Mouse (Mus musculus) hindbrain, embryonic 13.5 days (tissue): ENCODE measurements at regions not wholly inside any gene's neighbourhood (a gene's known extent, or its start where the extent isn't known, plus 50 kb on each side); places are given as distances from the start of the nearest gene placed in this dataset.

Source experiments
- ATAC-seq: fragments of 200-750 bp; cut with Nextera tagmentation; 2 replicates; pipeline ENCODE4 v1.8.0; 2017; ENCODE audit warnings: moderate TSS enrichment; ENCODE audit not compliant: low FRiP score
- H3K27ac ChIP-seq: fragments of 300-500 bp; sonication (generic); 2 replicates; pipeline ENCODE4 v1.5.1; 2015; ENCODE audit warnings: inconsistent platforms, mild to moderate bottlenecking, moderate library complexity
- H3K27me3 ChIP-seq: fragments of 300-500 bp; sonication (generic); 2 replicates; pipeline ENCODE4 v1.6.1; 2015; ENCODE audit warnings: mild to moderate bottlenecking, inconsistent platforms
- H3K36me3 ChIP-seq: fragments of 300-500 bp; sonication (generic); 2 replicates; pipeline ENCODE4 v1.6.1; 2015; ENCODE audit warnings: mild to moderate bottlenecking, inconsistent platforms
- H3K4me1 ChIP-seq: fragments of 300-500 bp; sonication (generic); replicated peaks from 2 replicates; pipeline ENCODE4 v1.6.1; 2015; ENCODE audit warnings: inconsistent platforms
- H3K4me2 ChIP-seq: fragments of 300-500 bp; sonication (generic); 2 replicates; pipeline ENCODE4 v1.6.1; 2015; ENCODE audit warnings: inconsistent platforms, mild to moderate bottlenecking, moderate library complexity
- H3K4me3 ChIP-seq: fragments of 300-500 bp; sonication (generic); 2 replicates; pipeline ENCODE4 v1.5.1; 2015; ENCODE audit warnings: mild to moderate bottlenecking, inconsistent platforms
- H3K9ac ChIP-seq: fragments of 300-500 bp; sonication (generic); 2 replicates; pipeline ENCODE4 v1.6.1; 2015; ENCODE audit warnings: mild to moderate bottlenecking, inconsistent platforms
- H3K9me3 ChIP-seq: fragments of 300-500 bp; sonication (generic); 2 replicates; pipeline ENCODE4 v1.6.1; 2016; ENCODE audit warnings: inconsistent platforms
- WGBS: fragments of 180-500 bp; shearing (Covaris S2); methylation state at CpG from one replicate; pipeline ENCODE4 v1.1.7; 2015; 5-methylcytosine and 5-hydroxymethylcytosine counted together

DNA sequence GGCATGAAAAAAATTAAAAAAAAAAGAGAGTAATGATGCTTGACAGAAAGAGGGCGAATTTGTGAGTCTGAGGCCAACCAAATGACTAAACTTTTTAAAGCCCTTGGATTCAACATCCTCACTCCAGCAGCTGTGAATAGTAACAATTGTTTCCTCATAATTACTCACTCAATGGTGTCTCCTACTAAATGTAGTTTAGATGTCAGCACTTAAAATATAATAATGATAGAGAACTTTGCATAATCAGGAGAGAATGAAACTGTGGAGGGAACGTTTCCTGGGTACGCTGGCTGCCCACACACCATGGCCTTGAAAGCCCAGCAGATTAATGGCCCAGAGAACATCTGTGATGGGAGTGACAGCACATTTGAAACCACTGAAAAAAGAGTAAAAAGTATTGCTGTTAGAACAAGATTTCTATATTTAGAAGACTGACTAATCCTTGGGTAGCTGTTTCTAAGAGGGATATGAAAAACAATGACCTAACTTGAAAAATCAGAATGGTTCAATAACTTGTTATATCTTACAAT, 544.0 kb downstream of the Flrt2 start:
- Histone ChIP-seq H3K9ac (no peak overlapping the region), H3K9me3 (no peaks in the 10 kb centered on the region), H3K36me3 (no peaks in the 10 kb centered on the region), H3K27me3 (no peaks in the 10 kb centered on the region), H3K4me2 (no peak overlapping the region), H3K27ac (no peak overlapping the region), H3K4me3 (no peak overlapping the region), H3K4me1 (no peaks in the 10 kb centered on the region)
- no peak for ATAC-seq
- WGBS, result 78% methylated on average over 3 of the region's 3 CpGs

DNA sequence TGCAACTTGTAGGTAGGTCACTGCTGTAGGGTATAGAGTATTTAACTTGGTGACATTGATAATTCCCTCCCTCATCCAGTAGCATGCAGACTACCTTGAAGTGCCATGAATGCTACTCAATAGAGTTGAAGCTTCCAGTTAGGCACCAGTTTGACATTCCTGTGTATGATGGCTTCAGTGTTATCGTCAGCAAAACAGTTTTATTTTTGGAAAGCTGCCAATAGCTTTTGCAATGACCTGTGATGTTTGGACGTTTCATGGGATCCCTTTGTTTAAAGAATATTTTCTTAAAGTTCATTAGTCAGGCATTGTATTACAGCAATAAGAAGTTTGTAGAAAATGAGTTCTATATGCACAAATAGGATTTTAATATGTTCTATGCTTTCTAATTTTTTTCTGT, 547.6 kb downstream of the Flrt2 start:
- Histone ChIP-seq H3K4me2 (no peak overlapping the region), H3K27ac (no peak overlapping the region), H3K36me3 (no peaks in the 10 kb centered on the region), H3K9me3 (no peaks in the 10 kb centered on the region), H3K9ac (no peak overlapping the region), H3K4me3 (no peak overlapping the region), H3K4me1 (no peaks in the 10 kb centered on the region), H3K27me3 (no peaks in the 10 kb centered on the region)
- ATAC-seq, result no peak
- 73% methylated on average over 2 of the region's 2 CpGs for WGBS

DNA sequence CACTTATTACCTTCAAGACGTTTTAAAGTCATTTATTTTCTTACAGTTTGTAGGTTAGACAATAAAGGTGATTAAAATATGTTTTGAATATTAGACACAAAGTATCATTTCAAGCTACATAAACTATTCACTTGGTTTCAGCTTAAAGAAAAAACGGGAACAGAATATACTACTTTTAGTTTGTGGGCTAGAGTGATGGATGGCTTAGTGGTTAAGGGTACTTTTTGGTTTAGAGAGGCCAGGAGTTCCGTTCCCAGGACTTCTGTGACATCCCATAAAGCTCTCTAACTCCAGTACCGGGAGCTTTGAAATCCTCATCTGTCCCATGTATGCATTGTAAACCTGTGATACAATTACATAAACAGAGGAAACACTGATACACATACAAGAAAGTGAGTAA, 570.0 kb downstream of the Flrt2 start:
- no peak for ATAC-seq

DNA sequence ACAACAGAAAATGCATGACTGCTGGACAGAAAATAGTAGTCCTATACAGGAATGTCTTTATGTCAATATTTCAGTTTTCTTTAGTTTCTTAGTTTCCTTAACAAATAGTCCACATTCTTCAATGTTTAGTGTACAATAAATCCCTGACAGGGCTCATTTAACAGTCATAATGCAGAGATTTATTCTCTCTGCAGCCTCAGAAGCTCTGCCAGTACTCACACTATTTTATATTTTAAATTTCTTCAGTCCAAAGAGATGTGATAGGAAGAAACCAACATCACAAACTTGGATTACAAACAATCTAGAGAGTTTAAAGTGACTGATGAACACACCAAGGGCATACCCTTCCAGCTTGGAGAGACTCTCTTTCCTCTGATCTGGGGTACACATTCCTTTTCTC, 583.9 kb downstream of the Flrt2 start:
- Histone ChIP-seq H3K9ac (no peak overlapping the region), H3K27ac (no peak overlapping the region), H3K36me3 (no peaks in the 10 kb centered on the region), H3K27me3 (no peaks in the 10 kb centered on the region), H3K4me3 (no peak overlapping the region), H3K4me1 (no peaks in the 10 kb centered on the region), H3K9me3 (no peaks in the 10 kb centered on the region), H3K4me2 (no peak overlapping the region)
- ATAC-seq, result no peak

More for the DNA sequence above, 570.0 kb downstream of the Flrt2 start:
- H3K27me3 ChIP-seq, result no peaks in the 10 kb centered on the region
- H3K27ac ChIP-seq, result no peak overlapping the region
- 77% methylated on average over 4 of the region's 4 CpGs for WGBS
- H3K4me2 ChIP-seq, result no peak overlapping the region
- H3K36me3 ChIP-seq, result no peaks in the 10 kb centered on the region
- H3K9me3 ChIP-seq, result no peaks in the 10 kb centered on the region
- H3K4me3 ChIP-seq, result no peak overlapping the region
- no peak overlapping the region for H3K9ac ChIP-seq
- H3K4me1 ChIP-seq, result no peaks in the 10 kb centered on the region

DNA sequence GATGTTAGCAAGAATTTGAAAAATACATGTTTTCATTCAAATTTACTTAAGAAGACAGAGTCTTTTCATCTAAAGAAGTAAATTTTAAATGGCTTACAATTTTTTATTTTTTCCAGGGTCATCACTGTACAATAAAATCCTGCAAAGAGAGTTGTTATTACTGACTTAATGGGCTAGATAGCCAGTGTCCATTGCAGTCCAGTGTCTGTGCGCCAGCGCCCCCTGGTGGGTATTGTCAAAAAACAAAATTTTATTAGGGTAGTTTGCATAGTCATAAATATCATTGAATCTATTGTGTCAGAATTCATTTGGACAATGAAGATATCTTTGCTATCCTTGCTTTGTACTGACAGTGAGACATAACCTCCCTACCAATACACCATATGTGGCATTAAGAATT, 619.1 kb downstream of the Flrt2 start:
- Histone ChIP-seq H3K36me3 (no peaks in the 10 kb centered on the region), H3K9ac (no peak overlapping the region), H3K9me3 (no peaks in the 10 kb centered on the region), H3K4me1 (no peaks in the 10 kb centered on the region), H3K4me3 (no peak overlapping the region), H3K4me2 (no peak overlapping the region), H3K27ac (no peak overlapping the region), H3K27me3 (no peaks in the 10 kb centered on the region)
- 4% methylated on average over 2 of the region's 2 CpGs for WGBS
- no peak for ATAC-seq

DNA sequence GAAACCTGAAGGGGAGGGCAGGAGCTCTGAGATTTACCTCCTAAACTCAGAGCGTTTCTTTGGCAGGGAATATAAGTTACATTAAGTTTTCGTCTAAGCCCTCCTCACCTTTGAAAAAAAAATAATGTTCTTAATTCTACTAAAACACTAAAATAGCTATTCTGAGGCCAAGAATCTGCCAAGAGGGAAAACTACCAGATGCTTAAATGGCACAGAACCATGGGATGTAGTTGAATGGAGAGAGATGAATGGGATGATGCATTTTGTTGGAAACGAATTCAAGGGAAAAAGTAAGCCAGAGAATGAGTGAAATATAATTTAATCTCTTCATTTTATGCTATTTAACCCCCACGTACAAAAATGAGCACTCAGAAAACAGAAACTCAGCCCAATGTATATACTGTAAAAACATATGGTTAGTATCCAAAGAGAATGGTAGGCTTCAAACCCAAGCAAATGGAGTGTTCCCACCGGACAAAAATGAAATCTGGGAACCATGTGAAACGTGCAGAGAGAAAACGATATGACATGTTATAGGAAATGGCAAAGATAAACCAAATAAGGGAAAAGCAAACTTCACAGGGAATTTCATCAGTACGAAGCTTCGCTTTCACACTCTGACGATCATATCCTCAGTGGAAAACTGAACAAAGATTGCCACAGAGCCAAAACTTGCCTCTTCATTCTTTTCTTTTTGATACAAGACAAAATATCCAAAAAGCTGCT, 631.2 kb downstream of the Flrt2 start:
- no peak for ATAC-seq
- H3K36me3 ChIP-seq, result no peaks in the 10 kb centered on the region
- no peak overlapping the region for H3K4me2 ChIP-seq
- H3K9ac ChIP-seq, result no peak overlapping the region
- no peak overlapping the region for H3K4me3 ChIP-seq
- no peak overlapping the region for H3K27ac ChIP-seq
- H3K27me3 ChIP-seq, result no peaks in the 10 kb centered on the region
- no peaks in the 10 kb centered on the region for H3K9me3 ChIP-seq
- WGBS, result 89% methylated on average over 10 of the region's 10 CpGs
- no peaks in the 10 kb centered on the region for H3K4me1 ChIP-seq

DNA sequence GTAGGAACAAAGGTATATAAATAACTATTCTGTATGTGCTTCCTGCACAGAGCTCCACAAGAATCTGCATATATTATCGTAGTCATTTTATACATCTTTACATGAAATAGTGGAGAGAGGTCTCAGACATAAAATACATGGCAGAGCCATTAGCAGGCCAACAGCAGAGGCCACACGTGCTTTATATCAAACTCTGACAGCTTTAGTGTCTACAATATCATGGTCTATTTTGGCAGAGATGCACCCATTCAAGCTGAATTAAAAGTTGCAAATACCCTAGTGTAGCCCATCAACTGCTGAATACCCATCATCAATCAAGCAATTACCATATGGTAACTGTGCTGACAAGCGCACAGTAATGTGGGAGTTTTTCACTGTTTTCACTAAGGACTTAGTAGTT, 659.1 kb downstream of the Flrt2 start:
- ATAC-seq, result no peak
- no peaks in the 10 kb centered on the region for H3K27me3 ChIP-seq
- no peak overlapping the region for H3K4me2 ChIP-seq

DNA sequence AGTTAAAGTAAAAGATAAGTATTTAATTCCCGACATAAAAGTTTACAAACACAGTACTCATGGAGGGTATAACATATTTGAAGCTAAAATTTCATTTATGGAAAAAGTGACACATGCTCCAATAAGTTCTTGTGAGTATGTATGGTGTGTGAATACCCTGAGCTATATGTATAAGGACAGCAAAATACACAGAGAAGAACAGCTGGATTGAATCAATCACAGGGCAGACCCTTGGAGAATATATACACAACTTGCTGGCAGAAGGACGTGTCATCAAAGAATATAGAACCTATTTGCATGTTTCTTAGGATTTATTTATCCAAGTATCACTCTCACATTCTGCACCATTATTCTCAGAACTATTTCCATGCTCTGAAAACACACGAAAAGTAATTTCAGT, 686.9 kb downstream of the Flrt2 start:
- WGBS, result 79% methylated on average over 3 of the region's 3 CpGs
- ATAC-seq, result no peak
- Histone ChIP-seq H3K27ac (no peak overlapping the region), H3K9ac (no peak overlapping the region), H3K36me3 (no peaks in the 10 kb centered on the region), H3K4me3 (no peak overlapping the region), H3K27me3 (no peaks in the 10 kb centered on the region), H3K4me1 (no peaks in the 10 kb centered on the region), H3K4me2 (no peak overlapping the region), H3K9me3 (no peaks in the 10 kb centered on the region)

More for the DNA sequence above, 659.1 kb downstream of the Flrt2 start:
- WGBS, result 50% methylated on average over 3 of the region's 3 CpGs
- Histone ChIP-seq H3K27ac (no peak overlapping the region), H3K4me3 (no peak overlapping the region), H3K36me3 (no peaks in the 10 kb centered on the region), H3K9me3 (no peaks in the 10 kb centered on the region), H3K4me1 (no peaks in the 10 kb centered on the region), H3K9ac (no peak overlapping the region)

DNA sequence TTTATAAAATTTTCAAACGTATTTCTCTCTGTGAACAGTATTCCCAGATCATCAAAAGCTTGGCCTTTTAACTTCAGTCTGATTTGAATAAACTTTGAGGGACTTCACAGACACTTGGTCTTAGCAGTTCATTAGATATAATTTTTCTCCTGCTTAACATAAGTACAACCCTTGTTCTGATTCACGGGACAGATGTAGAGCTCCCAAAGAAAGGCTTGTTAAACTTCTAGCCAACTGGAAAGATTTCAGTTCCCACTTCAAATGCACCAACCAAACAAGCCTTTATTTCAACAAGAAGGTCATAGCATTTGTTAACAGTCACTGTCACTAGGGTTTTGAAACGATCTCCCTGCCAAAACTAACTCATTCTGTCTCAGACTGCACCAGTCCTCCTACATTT, 727.1 kb downstream of the Flrt2 start:
- 71% methylated on average over 3 of the region's 3 CpGs for WGBS
- Histone ChIP-seq H3K4me1 (no peaks in the 10 kb centered on the region), H3K27ac (no peak overlapping the region), H3K4me2 (no peak overlapping the region), H3K9me3 (no peaks in the 10 kb centered on the region), H3K4me3 (no peak overlapping the region), H3K9ac (no peak overlapping the region), H3K27me3 (no peaks in the 10 kb centered on the region), H3K36me3 (no peaks in the 10 kb centered on the region)
- no peak for ATAC-seq

DNA sequence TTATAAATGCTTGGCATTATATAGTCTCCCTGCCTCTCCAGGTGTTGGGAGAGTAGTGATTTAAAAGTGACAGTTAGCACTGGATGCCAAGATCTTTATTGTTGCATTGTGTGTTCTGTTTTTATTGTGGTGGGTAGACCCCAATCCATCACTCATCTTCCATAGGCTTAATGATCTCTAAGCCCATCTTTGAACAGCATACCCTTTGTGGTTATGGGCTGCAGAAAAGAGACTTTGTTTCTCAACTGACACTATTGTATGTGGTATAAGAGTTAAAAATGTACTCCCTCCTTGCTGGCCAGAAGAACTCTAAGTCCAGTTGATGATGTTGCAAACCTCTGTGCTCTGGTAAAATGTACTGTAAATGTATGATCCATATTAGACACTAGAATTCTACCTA, 727.5 kb downstream of the Flrt2 start:
- H3K4me3 ChIP-seq, result no peak overlapping the region
- no peaks in the 10 kb centered on the region for H3K4me1 ChIP-seq
- no peak overlapping the region for H3K4me2 ChIP-seq
- no peaks in the 10 kb centered on the region for H3K36me3 ChIP-seq
- H3K9ac ChIP-seq, result no peak overlapping the region
- ATAC-seq, result no peak
- no peaks in the 10 kb centered on the region for H3K9me3 ChIP-seq
- no peak overlapping the region for H3K27ac ChIP-seq
- no peaks in the 10 kb centered on the region for H3K27me3 ChIP-seq

DNA sequence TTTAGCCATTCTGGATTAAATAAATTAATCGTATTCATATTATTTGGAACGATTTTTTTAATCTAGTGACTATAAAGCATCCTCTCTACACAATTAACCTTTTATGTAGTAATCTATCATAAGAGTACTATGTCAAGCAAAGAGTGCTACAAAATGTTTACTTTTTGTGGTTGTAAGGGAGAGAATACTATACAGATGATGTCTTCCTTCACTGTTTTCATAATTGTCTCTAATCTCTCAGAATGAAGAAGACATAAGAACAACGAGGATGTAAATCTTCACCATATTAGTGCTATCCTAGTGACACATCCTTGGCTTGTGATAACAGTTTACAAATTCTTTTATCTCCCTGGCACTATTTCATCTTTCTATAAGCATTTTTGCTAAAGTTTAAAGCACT, 735.6 kb downstream of the Flrt2 start:
- Histone ChIP-seq H3K9me3 (no peaks in the 10 kb centered on the region), H3K9ac (no peak overlapping the region), H3K4me3 (no peak overlapping the region), H3K4me2 (no peak overlapping the region), H3K4me1 (no peaks in the 10 kb centered on the region), H3K27ac (no peak overlapping the region), H3K27me3 (no peaks in the 10 kb centered on the region), H3K36me3 (no peaks in the 10 kb centered on the region)
- ATAC-seq, result no peak
- WGBS, result 90% methylated on average over 3 of the region's 3 CpGs

DNA sequence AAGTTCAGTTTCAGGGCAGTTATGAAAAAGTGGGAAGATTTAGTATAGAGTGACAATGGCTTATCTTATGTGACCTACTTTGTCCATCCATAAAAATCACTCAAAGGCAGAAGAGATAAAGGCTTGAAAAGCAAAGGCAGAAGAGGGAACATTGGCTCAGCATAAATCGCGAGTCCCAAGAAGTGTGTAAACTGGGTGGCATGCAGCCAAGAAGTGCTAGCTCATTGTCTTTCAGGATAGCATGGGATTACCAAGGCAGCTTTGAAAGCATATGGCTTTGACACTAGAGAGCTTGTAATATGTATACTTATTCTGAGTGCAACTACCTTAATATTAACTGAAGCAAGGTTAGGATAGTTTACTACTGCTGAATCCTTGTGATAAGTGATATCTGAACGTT, 750.5 kb downstream of the Flrt2 start:
- ATAC-seq, result no peak
- no peaks in the 10 kb centered on the region for H3K36me3 ChIP-seq
- no peaks in the 10 kb centered on the region for H3K9me3 ChIP-seq
- WGBS, result 72% methylated on average over 3 of the region's 3 CpGs
- no peaks in the 10 kb centered on the region for H3K4me1 ChIP-seq
- no peak overlapping the region for H3K4me3 ChIP-seq
- no peak overlapping the region for H3K4me2 ChIP-seq
- H3K27me3 ChIP-seq, result no peaks in the 10 kb centered on the region
- H3K9ac ChIP-seq, result no peak overlapping the region
- no peak overlapping the region for H3K27ac ChIP-seq

DNA sequence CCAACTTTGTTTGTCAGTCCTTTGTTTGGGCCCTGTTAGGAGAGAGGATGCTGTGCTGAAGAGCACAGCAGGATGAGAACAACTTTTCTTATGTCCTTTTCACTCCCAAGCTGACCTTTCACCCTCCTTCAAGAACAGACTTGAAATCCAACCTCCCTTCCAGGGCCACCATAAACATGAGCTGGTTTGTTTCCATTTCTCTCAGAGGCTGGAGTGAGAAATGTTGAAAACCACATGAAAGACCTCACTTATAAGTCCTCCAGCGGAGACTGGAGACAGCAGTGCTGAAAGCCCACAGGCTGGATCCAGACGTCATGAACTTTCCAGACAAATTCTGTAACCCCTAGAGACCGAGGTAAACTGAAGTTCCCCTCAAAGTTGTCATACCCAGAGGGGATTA, 761.3 kb downstream of the Flrt2 start:
- Histone ChIP-seq H3K27ac (no peak overlapping the region), H3K9ac (no peak overlapping the region), H3K9me3 (no peaks in the 10 kb centered on the region), H3K4me1 (0 out of 2 replicates have a peak, but pooled peaks cover 4% of the 10 kb centered on the region), H3K4me2 (no peak overlapping the region), H3K36me3 (no peaks in the 10 kb centered on the region), H3K27me3 (no peaks in the 10 kb centered on the region), H3K4me3 (no peak overlapping the region)
- no peak for ATAC-seq
- 9% methylated on average over 3 of the region's 3 CpGs for WGBS
